Mouse (Mus musculus) cerebral cortex, adult 2 months (tissue): ENCODE results near the gene Grid2.

Experiments used
- WGBS: fragments of 180-500 bp; shearing (Covaris S2); methylation state at CpG from one replicate; pipeline ENCODE4 v1.1.7; 2018; 5-methylcytosine and 5-hydroxymethylcytosine counted together

Gene Grid2

DNA sequence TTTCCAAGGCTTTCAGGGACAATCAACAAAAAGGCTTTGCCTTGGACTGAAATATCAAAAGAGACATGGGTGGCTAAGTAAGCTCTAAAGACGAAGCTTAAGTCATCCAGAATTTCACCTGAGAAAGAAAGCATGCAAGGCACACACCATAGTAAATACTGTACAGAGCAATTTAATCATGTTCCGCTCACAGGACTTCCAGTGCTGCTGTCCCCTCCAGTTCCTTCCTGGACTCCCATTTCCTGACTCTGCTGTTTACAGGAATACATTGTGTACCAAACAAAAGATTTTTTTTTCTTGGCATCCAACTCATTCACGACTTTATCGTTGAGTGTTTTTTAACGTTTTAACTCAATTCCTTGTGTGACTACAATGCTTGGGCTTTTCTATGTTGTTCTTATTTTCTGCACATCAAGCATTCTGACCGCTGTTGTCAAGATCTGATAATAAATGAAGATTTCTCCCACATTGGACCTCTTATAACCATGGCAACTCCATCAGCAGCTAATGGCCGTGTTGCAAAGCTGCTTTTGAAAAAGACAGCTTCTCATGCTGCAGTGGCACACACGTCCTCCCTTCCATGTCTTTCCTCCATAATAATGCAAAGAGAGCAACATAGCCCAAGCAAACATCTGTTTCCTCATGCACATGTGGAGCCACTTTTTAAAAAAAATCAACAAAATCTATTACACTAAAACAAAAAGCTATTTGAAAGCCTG is 1361.9 kb downstream of the Grid2 start:
- WGBS = 54% methylated on average over 8 of the region's 8 CpGs

DNA sequence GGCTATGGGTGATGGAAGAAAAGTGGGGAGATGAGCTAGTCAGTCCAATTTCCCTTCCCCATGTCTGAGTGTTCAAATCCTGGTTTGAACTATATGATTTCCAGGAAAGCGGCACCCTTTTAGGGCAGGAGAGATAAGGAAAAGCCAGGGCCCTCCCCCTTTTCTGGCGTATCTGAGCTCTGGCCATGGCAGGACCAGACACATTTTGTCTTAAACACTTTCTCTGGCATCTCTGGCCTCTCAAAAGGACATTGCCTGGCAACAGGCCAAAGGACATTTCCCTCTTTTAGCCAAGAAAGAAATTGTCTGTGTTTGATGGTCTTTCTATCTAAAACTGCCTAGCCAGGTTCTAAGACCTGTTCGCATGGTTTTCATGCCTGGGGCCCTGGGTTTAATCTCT is 1367.7 kb downstream of the Grid2 start:
- 53% methylated on average over 3 of the region's 3 CpGs for WGBS

DNA sequence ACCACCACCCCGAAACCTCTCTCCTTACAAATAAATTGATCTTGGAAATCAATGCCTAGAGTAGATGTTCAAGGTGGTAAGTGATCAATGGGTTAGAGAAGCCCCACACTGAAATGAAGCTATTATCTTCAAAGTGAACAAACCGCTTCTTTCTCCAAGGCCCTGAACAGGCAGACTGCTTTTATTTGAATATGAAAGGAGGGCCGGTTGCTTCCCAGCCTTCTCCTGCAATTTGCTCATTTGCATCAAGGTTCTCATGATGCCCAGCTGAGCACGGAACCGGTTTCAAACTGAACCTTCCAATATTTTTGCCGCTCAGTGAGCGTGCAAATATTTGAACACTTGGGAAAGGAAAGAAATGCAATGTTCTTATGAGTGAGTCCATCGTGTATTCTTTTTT is 1392.5 kb downstream of the Grid2 start:
- 67% methylated on average over 8 of the region's 8 CpGs for WGBS

DNA sequence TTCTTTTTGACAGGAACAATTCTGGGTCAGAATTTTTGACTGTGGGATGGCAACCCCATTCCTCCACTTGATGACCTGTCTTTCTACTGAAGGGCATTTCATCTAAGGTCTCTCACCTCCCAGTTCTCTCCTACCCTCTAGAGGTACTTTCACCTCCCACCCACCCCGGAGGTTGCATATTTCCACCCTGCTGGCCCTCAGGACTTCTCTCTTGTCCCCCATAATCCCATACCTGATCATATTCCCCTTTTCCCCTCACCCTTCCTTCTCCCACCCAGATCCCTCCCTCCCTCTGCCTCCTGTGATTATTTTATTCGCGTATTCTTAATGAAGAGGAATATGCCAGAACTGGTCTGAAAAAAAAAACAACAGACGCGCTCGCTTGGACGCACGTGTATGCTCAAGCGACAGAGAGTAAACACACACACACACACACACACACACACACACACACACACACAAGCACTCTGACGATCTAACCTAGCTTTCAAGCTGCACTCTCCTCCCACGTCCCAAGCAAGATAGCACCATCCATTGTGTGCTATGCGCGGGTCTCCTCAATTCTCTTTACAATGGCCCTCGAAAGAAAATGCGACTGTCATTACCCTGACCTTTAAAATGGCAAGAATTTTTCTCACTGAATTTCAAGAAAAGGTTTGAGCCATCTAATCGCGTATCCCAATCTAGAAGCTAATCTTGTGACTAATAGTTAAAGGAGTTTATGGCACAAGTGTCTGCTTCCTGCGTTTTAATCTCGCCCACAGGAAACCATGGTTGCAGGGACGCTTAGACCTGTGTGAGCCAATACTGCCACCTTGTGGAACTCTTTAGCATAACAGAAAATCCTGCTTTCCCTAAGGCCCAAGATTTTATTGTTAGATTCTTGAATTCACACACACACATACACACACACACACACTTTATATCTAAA is 1393.9 kb downstream of the Grid2 start:
- WGBS = 4% methylated on average over 20 of the region's 20 CpGs

DNA sequence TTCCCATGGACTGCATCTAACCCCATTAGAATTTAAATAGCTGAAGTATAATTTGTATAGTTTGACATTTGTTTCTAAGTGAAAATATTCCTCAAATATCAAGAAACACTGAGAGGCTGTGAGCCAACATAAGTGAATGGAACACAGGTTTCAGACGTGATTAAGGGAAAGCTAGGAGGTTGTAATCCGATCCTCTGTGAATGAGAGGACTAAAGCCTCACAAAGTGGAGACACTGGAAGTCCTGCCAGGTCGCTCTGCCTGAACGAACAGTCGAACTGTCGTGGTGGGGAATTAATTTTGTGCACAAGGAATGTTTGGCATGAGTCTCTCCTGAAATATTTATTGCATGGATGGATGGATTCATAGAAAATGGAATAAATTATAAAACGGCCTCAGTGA is 1395.1 kb downstream of the Grid2 start:
- 54% methylated on average over 7 of the region's 7 CpGs for WGBS

DNA sequence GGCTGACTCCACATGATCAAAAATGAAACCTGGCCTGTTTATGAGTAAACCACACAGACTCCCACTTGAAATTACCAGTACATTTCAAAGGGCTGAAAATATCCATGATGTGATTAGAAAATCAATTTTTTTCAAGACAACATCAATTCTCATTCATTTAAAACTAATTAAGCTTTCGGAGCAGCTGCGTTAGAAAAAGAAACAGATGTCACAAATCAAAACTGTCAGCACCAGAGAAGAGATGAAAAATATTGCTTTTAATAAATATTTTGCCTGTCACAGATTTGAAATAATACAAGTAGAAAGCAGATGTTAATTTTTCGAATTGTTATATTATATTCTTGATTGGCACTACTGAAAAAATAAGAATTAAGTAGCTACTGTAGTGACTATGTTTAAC is 1415.3 kb downstream of the Grid2 start:
- WGBS = 82% methylated on average over 3 of the region's 3 CpGs

DNA sequence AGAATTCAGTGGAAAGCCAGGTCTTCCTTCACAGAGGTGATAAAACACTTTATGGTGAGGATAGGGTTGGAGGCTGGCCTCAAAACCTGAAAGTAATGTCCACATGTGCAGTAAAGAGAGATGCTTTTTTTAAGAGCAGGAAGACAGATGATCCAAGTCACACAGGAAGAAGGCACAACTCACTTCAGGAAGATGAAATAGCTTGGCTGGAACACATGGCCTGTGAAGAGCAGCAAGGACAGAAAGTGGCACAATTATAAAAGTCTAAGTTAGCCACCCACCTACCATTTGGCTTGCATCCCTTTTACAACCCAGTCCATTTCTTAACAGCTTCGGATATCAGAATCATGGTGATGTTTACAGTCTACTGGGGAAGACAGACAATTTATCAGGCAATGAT is 1423.1 kb downstream of the Grid2 start:
- 51% methylated on average over 1 of the region's 1 CpGs for WGBS

DNA sequence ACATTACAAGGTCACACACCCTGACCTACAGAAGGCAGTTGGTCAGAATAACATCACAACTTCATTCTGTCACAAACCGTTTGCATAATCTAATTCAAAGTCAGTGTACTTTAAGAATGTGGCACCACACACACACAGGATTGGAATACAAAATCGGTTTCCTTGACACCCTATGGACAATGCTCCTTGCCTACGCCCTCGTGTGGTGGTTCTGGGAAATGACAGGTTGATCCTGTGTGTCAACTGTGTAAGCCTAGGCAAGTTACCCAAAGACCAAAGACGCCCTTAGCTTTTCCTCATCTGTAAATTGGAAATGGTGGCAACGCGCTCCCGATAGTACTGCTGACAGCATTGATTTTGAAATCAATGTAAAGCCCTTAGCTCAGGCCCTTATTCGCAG is 1428.3 kb downstream of the Grid2 start:
- 43% methylated on average over 9 of the region's 9 CpGs for WGBS

DNA sequence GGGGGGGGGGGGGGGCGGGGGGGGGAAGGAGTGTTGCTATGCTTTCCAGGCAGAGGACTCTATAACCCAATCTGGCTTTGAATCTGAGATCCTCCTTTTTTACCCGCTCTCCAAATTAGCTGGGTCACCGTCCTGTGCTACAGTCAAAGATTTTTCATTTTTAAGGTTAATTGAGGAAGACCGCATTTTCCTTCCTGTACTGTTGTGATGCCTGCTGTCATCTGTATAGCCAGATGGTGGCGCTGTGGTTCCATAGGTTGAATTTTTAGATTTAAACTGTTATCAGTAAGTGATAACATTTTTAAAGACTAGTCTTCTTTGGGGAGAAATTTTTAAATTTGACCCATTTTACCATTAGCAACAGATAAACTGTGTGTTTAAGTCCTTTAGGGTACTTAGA is 1429.3 kb downstream of the Grid2 start:
- WGBS = 6% methylated on average over 5 of the region's 5 CpGs

DNA sequence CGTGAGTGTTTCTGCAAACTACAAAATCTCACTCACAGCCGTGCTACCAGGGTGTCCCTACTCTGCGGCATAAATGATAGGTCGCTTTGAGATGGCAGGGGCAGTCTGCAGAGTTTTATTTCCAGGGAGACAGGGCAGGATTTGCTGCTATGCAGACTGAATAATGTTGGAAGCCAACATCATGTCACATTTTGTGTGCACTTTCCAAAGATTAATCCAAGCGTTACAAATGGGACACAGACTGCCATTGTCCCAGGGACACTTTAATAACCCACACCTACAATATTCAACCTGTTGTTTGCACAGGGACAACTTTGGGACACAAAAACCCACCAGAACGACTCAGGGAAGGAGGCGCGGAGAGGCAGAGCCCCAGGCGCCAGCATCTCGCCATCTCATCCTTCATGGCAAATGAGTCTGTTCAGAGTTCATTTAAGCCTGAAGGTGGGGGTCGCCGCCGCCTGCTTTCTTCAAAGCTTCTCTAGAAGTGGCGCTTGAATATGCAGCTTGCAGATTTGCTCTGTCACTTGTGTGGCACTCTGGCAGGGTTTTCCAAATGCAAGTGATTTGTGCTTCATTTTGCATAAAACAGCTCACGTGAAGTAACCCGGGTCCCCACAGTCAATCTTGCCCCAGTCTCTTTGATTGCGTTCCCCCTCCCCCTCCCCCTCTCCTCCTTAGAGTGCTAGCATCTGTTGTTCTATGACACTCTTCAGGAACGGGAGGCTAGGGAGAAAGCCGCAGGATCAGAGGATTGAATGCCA is 1432.7 kb downstream of the Grid2 start:
- 7% methylated on average over 19 of the region's 19 CpGs for WGBS

DNA sequence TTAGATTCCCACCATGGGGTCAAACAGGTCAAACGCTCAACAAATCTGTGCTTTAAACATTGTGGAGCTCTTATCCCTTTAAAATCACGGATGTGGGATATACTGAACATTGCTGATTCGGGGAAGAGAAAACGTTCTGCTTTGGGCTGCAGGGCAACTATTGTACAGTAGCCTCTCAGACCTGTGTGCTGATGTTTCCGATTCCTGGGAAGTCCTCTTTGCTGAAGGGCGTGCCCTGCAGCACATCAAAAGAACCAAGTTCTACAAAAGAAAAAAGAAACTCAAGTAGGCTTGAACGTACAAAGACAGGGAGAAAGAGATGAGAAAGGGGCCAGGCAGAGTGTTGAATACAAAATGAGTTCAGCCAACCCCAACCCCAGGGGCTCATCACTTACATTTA is 1439.0 kb downstream of the Grid2 start:
- 68% methylated on average over 7 of the region's 7 CpGs for WGBS

DNA sequence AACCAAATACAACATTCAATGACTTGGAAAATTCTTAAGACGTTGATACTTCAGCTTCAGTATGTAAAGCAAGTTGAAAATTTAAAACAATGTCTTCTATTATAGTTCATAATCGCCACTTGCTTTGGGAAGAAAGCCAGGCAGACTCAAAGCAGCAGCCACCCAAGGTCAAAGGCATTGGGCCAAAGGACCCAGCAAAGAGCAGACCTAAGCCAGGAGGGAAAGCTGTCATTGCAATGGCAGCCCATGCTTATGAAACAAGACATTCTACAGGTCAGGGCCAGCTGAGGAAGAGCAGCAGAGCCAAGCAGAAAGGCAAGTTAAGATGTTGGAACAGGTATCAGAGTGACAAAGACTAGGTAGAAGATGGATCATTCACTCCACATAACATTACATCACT is 1448.0 kb downstream of the Grid2 start:
- 71% methylated on average over 2 of the region's 2 CpGs for WGBS

DNA sequence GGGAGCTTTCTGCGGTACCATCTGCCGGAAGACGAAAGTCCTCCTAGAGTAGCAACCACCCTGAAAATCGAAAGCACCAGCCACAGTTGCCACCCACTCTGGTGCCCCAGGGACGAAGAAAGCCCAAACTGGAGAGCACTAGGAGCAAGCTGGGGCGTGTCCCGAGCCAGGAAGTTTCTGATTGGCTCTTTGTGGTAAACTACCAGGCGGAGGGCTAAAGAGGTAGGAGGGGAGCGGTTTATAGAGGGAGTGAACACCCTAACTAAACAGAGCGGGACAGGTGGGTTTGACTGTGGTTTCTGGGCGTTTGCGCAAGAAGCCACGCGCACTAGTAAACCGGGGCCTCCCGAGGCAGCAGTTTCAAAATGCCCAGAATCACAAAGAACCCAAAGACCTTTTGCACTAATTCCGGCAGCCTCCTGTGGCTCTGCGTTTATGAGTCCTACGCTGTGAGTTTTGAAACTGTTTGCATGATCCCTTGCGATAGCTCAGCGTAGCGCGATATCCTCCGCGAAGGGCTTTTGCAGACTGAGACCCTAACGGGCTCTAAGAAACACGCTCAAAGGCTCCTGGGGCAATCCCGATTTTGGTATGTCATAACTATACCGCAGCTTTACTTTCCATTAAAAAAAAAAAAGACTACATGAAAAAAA is 1472.2 kb downstream of the Grid2 start:
- 3% methylated on average over 29 of the region's 29 CpGs for WGBS

DNA sequence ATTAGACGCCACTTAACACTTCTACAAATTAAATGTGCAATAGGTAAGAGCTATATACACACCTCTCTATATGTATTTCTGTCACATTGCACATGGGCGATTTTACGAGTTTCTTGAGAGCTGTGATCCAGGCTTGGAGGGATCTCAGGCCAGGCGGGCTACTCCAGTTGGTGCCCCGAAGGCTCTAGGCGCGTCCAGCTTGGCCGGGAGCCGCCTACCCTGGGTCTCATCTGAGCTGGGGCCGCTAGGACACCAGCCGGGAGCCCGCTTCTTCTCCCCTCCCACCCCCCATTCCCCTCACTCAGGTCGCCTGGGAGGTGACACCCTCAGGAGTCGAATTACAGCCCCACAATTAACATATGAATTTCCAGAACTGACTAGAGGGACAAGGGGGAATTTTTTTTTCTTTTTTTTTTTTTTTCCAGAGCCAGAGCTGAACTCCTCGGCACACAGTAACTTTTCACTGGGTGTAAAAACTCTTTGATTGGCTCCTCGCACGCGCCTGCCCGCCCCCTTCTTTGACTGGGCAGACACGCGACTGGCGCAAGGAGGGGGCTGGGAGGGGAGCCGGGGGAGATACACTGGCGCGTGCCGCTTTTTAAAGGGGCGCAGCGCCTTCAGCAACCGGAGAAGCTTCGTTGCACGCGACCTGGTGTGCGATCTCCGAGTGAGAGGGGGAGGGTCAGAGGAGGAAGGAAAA is 1473.0 kb downstream of the Grid2 start, which contains the start of gene Atoh1:
Atoh1 (plus strand) TSS at position 627 of the 700 bp plus-strand sequence.
- 3% methylated on average over 34 of the region's 34 CpGs for WGBS

DNA sequence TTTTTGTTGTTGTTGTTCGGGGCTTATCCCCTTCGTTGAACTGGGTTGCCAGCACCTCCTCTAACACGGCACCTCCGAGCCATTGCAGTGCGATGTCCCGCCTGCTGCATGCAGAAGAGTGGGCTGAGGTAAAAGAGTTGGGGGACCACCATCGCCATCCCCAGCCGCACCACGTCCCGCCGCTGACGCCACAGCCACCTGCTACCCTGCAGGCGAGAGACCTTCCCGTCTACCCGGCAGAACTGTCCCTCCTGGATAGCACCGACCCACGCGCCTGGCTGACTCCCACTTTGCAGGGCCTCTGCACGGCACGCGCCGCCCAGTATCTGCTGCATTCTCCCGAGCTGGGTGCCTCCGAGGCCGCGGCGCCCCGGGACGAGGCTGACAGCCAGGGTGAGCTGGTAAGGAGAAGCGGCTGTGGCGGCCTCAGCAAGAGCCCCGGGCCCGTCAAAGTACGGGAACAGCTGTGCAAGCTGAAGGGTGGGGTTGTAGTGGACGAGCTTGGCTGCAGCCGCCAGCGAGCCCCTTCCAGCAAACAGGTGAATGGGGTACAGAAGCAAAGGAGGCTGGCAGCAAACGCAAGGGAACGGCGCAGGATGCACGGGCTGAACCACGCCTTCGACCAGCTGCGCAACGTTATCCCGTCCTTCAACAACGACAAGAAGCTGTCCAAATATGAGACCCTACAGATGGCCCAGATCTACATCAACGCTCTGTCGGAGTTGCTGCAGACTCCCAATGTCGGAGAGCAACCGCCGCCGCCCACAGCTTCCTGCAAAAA is 1473.7 kb downstream of the Grid2 start:
- under 1% methylated on average over 53 of the region's 53 CpGs for WGBS

DNA sequence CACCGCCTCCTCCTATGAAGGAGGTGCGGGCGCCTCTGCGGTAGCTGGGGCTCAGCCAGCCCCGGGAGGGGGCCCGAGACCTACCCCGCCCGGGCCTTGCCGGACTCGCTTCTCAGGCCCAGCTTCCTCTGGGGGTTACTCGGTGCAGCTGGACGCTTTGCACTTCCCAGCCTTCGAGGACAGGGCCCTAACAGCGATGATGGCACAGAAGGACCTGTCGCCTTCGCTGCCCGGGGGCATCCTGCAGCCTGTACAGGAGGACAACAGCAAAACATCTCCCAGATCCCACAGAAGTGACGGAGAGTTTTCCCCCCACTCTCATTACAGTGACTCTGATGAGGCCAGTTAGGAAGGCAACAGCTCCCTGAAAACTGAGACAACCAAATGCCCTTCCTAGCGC is 1474.4 kb downstream of the Grid2 start:
- under 1% methylated on average over 19 of the region's 19 CpGs for WGBS

DNA sequence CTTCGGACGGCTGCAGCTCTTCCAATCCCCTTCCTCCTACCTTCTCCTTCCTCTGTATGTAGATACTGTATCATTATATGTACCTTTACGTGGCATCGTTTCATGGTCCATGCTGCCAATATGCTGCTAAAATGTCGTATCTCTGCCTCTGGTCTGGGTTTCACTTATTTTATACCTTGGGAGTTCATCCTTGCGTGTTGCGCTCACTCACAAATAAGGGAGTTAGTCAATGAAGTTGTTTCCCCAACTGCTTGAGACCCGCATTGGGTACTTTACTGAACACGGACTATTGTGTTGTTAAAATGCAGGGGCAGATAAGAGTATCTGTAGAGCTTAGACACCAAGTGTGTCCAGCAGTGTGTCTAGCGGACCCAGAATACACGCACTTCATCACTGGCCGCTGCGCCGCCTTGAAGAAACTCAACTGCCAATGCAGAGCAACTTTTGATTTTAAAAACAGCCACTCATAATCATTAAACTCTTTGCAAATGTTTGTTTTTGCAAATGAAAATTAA is 1474.9 kb downstream of the Grid2 start:
- 14% methylated on average over 14 of the region's 14 CpGs for WGBS

DNA sequence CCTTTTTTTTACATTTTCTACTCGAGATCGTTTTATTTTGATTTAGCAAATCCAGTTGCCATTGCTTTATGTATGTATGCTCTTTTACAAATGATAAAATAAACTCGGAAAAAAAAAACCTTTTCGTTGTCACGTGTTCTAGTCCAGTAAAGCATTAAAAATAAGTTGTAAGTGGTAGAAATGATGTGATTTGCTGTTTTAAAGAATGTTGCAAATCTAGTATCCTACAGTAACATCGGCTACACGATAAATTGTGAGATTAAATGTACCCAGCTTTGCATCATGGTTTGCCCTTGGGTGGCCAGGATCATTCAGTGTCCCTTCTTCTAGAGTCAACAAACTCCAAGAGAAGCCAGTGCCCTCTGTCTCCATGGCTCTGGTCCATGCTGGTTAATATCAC is 1475.5 kb downstream of the Grid2 start:
- WGBS = 10% methylated on average over 7 of the region's 7 CpGs

DNA sequence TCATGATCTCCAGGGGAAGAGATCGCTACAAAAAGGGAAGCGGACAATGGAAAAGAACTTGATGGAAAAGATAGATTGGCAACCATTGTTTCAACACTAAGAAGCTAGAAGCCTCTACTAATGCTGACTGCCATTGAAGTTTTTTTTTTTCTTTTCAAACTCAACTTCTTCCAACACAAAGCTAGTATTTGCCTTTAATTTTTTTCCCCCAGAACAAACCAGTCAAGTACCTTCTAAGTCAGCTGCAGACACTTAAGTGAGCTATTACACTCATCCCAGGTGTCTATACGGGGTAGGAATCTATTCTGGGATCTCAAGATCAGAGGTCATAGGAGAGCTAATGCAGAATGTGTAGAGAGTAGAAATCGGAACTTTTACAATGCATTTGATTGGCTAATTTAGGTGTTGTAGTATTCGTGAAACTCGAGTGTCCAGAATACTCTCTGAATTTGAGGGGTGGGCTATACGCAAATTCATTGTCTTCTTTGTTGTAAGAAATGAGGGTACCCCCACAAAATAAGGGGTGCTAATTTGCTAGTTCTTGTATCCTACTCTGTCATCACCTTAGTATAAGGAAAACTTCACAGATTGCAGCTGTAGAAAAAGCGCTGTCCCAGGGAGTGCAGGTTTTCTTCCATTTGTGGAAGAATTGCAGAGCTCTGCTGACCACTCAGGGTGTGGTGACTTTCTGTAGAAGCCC is 1476.1 kb downstream of the Grid2 start:
- 6% methylated on average over 8 of the region's 8 CpGs for WGBS
